Mouse (Mus musculus) kidney, adult 2 months (tissue): Measurements from ENCODE around the gene Gm13283. TPM values are rescaled to one million over a fixed set of nuclear protein-coding genes. Genes with fewer than 3 reads are reported as not detected.
"Not testable (repeated sequence)": the region's sequence is repeated elsewhere in the genome, so short reads cannot be mapped to it uniquely, and the experiment has no call there.

Experiments used
- DNase-seq: peaks from one replicate; pipeline ENCODE4 v3.0.0; 2021
- H3K27ac ChIP-seq: fragments of 200-500 bp; 2 replicates; pipeline ENCODE4 v1.5.1; 2012; ENCODE audit warnings: low read depth, low read length, control low read depth, inconsistent platforms; ENCODE audit not compliant: insufficient read depth
- H3K27me3 ChIP-seq: fragments of 200-500 bp; replicated peaks from 2 replicates; pipeline ENCODE4 v1.6.1; 2012; ENCODE audit warnings: mild to moderate bottlenecking, moderate library complexity, low read length, inconsistent platforms; ENCODE audit not compliant: control insufficient read depth, insufficient read depth
- H3K36me3 ChIP-seq: fragments of 200-500 bp; 2 replicates; pipeline ENCODE4 v1.6.1; 2012; ENCODE audit warnings: mild to moderate bottlenecking, moderate library complexity, low read length, inconsistent platforms; ENCODE audit not compliant: control insufficient read depth, insufficient read depth
- H3K4me1 ChIP-seq: fragments of 200-500 bp; 2 replicates; pipeline ENCODE4 v1.6.1; 2011; ENCODE audit warnings: low read length; ENCODE audit not compliant: control insufficient read depth, insufficient read depth
- H3K4me3 ChIP-seq: fragments of 200-500 bp; 2 replicates; pipeline ENCODE4 v1.5.1; 2011; ENCODE audit warnings: mild to moderate bottlenecking, low read depth, low read length, control low read depth; ENCODE audit not compliant: insufficient read depth
- CTCF ChIP-seq: fragments of 200-500 bp; conservative IDR thresholded peaks from 2 replicates; pipeline ENCODE4 v1.5.1; 2011; ENCODE audit warnings: low read depth, mild to moderate bottlenecking, control low read depth, low read length, moderate library complexity, mixed read lengths; ENCODE audit not compliant: insufficient read depth, insufficient read length
- POLR2A ChIP-seq: fragments of 200-500 bp; IDR thresholded peaks from one replicate; pipeline ENCODE4 v1.6.1; 2011; ENCODE audit warnings: low read depth, low read length, control low read depth
- WGBS: fragments of 180-500 bp; shearing (Covaris S2); methylation state at CpG from one replicate; pipeline ENCODE4 v1.1.7; 2018; 5-methylcytosine and 5-hydroxymethylcytosine counted together
- polyA plus RNA-seq: library from polyadenylated mRNA; depleted of rRNA; stranded (reverse); fragments of >200 nt; gene quantifications from 2 replicates; pipeline ENCODE4 v1.2.3, GENCODE M21; 2012; rRNA removed

The Gm13283 gene
- 0.10 TPM in 1 of 2 replicates, not detected in the other for polyA plus RNA-seq

DNA sequence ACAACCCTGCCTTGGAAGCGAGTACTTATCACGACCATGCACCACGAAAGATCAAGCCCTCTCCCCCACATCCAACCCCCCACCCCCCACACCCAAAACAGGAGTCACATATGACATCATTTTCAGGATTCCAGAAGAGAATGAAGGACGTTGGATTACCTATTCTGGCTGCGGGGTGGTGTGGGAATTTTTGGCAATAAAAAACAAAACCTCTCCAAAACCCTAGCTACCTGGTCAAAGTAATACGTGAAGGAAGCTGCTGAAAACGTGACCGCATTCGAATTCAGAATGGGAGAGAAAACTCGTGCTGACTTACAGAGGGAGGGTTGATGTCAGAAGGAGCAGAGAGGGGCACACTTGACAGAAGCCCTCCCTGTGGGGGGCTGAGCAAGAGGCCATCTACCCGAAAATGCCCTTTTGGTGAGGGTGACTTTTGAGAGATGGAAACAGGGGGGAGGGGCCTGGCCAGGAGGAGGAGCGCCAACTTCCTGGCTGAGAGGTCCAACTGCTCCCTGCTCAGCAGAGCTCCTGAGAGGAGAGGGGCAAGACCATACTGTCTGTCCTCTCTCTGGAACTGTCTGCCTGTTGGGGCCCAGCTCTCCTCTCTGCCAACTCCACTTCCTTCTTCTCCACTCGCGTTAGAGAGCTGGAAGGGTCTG, at the start of gene Gm13283:
Gene Gm13283 (plus strand): TSS at position 510 of the 659 bp plus-strand sequence.
- not testable (repeated sequence) for H3K36me3 ChIP-seq, H3K27me3 ChIP-seq, H3K4me1 ChIP-seq
- Histone ChIP-seq H3K27ac (peak within 1 kb of the TSS; percentile 81; the same call in 1 of the 2 replicates), H3K4me3 (peak within 1 kb of the TSS; percentile 48; the same call in 1 of the 2 replicates)
- peak; percentile 49 for DNase-seq
- whole genome bisulfite sequencing: 15% methylated on average over 10 of the region's 14 CpGs

DNA sequence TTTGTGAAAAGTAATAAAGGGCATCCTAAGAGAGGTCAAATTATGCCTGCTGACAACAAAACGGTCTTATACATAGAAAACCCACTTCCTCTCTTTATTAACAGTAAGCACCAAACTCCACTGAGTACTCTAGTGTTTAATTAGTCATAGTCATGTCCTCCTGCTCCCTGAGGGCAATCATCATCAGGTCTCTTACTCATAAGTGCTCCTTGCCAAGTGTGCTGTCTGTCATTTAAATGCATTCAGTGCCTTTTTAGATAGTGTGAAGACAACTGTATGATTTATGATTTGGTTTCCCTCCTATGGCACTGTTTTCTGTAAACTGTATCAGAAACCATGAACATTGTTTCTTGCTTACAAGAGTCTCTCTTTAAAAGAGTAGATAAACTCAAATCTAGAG, 45.6 kb upstream of the Gm13283 start:
- H3K4me1 ChIP-seq: peaks cover 4% of the 10 kb centered on the region; the same call in 1 of the 2 replicates
- no peak overlapping the region for H3K27ac ChIP-seq
- whole genome bisulfite sequencing: 57% methylated on average over 1 of the region's 1 CpGs
- H3K4me3 ChIP-seq: no peak overlapping the region
- H3K27me3 ChIP-seq: no peaks in the 10 kb centered on the region
- TF ChIP-seq POLR2A (no peak), CTCF (no peak)
- DNase-seq: no peak
- peaks cover 7% of the 10 kb centered on the region for H3K36me3 ChIP-seq

DNA sequence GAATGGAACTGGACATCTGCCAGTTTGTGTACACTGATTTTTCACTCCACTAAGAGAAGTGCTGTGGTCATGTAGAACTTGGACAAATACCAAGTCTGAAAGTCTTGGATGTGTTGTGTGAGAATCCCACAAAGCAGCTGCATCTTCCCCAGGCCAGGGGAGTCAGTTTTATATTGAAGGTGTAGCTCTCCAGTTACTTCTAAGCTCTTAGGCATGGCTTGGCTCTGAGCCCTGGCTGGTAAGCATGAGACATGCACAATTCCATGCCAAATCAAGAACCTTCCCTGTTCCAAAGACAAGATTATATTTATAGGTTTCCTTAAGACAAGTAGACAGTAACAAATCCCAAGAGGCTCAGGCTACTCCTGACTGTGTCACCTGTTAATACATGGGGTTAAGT, 44.9 kb upstream of the Gm13283 start:
- peak; percentile 37 for DNase-seq
- Histone ChIP-seq H3K4me3 (no peak overlapping the region), H3K27ac (no peak overlapping the region), H3K36me3 (peaks cover 7% of the 10 kb centered on the region), H3K4me1 (peaks cover 4% of the 10 kb centered on the region; the same call in 1 of the 2 replicates), H3K27me3 (no peaks in the 10 kb centered on the region)
- TF ChIP-seq POLR2A: no peak
- TF ChIP-seq CTCF: no peak

DNA sequence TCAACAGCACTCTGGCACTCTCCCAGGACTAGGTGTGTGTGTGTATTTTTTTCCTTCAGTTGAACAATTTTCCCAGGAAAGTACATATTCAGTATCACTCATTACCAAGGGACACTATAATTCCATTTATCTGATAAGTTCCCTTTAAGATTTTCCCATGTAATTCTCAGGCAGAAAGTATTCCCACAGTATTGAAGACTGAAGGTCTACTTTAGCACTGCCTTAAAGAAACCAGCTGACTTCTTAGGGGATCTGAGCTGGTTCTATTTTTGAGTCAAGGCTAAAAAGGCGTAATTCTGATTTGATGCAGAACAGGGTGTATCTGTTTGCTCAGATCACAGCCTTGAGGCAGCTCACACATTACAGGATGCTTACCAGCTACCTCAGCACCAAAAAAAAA, 41.2 kb upstream of the Gm13283 start:
- no peak for DNase-seq
- TF ChIP-seq POLR2A: no peak
- TF ChIP-seq CTCF: no peak
- no peaks in the 10 kb centered on the region for H3K27me3 ChIP-seq
- H3K27ac ChIP-seq: no peak overlapping the region
- H3K36me3 ChIP-seq: peaks cover 7% of the 10 kb centered on the region
- H3K4me1 ChIP-seq: peaks cover 4% of the 10 kb centered on the region; the same call in 1 of the 2 replicates
- 6% methylated on average over 1 of the region's 1 CpGs for WGBS
- peak overlapping the region; percentile 8; the same call in 1 of the 2 replicates for H3K4me3 ChIP-seq

DNA sequence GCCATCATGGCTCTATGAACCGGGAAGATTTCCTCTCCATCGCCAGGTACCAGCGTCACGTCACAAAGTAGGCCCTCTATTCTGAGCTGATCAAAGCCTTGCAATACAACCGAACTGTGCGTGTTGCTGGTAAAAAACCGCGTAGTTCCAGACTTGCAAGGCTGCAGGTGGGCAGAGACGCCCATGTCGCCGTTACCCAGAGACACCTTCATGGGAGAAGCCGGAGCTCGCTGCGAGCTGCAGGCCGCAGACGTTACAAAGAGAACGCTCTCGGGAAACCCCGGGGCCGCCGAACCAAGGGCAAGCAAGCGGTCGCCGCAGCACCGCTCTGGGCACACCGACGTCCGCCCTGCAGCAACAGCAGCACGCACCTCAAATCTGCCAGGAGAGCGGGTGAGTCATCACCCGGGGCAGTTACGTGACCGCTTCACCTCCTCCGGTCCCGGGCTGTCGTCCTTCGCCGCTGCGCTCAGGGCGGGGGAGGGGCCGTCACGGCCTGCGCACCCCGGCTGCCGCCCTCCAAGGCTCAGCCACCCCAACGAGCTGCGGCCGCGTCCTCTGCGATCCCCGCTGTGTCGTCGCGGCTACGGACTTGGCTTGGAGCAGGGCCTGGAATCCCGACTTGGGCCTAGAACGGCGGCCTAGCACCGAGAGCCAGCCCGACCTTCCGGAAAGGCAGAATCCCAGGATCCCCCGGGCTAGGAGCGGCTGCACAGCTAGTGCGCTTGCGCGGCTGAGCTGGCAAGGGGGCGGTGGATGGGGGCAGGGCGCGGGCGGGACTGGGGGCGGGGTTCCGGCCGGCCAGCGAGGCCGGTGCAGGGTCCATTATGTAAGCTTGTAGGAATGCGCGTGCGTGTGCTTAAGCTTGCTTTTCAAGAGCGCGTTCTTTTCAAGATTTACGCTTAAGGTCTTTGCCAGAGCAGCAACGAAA, 37.9 kb upstream of the Gm13283 start, which contains the start of the genes Gm26566 and Klhl9:
Gene Gm26566 (plus strand): TSS at position 15 of the 931 bp plus-strand sequence.
Gene Klhl9 (minus strand): TSS at position 675 of the 931 bp plus-strand sequence.
- Histone ChIP-seq H3K27ac (peak within 1 kb of the TSS; percentile 99), H3K36me3 (peaks cover 3% of the 10 kb centered on the region), H3K27me3 (no peaks in the 10 kb centered on the region), H3K4me3 (peak within 1 kb of the TSS; percentile 91), H3K4me1 (peaks cover 3% of the 10 kb centered on the region; the same call in 1 of the 2 replicates)
- DNase-seq: peak; percentile 95
- TF ChIP-seq CTCF: no peak
- TF ChIP-seq POLR2A: peak; percentile 83
- WGBS: under 1% methylated on average over 82 of the region's 82 CpGs

DNA sequence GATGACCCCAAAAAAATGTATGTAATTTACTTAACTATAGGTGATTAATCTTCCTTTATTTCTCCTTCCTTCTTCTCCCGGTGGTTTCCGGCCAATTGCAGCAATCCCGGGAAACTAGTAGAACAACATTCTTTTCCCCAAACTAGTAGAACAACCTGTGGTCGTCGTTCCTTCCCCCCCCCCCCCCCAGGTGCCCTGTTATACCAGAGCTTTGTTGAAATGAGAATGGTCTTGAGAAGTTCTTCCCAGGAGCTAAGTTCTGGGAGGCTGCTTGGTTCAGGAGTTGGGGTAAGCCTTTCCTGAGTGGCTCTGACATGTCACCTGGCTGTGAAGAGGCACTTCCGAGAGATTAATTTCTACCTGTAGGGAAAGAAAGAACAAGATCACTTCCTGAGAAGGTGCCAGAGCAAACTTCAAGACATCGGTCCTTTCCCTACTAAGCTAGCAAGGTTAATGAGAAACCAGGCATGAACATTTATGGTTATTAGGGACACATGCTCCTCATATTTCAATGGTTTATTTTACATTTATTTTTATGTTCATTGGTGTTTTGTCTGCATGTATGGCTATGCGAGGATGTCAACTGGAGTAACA, 36.3 kb upstream of the Gm13283 start:
- peak overlapping the region; percentile 18; the same call in 1 of the 2 replicates for H3K4me3 ChIP-seq
- WGBS: 22% methylated on average over 8 of the region's 8 CpGs
- peaks cover under 1% of the 10 kb centered on the region; the same call in 1 of the 2 replicates for H3K36me3 ChIP-seq
- peak; percentile 67 for DNase-seq
- H3K27me3 ChIP-seq: no peaks in the 10 kb centered on the region
- H3K27ac ChIP-seq: peak overlapping the region; percentile 96
- no peak for TF ChIP-seq CTCF
- TF ChIP-seq POLR2A: no peak
- peaks cover 3% of the 10 kb centered on the region; the same call in 1 of the 2 replicates for H3K4me1 ChIP-seq

DNA sequence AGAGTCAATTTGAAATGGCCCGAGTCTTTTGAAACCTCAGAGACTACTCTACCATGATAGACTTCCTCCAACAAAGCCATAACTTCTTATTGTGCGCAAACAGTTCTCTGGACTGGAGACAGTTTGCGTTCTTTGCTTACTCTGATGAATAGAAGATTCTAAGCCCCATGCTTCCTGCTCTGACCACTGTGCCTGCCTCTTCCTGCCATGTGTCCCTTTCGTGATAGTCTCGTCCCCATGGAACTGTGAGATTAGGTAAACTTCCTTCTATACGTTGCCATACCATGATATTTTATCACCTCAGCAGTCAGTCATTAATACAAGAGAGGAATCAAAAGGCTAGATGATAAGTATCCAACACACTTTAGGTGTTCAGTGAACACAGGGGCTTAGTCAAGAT, 33.2 kb upstream of the Gm13283 start:
- H3K27me3 ChIP-seq: no peaks in the 10 kb centered on the region
- H3K27ac ChIP-seq: no peak overlapping the region
- no peak for TF ChIP-seq CTCF
- TF ChIP-seq POLR2A: no peak
- no peak for DNase-seq
- 0 out of 2 replicates have a peak, but pooled peaks cover 3% of the 10 kb centered on the region for H3K4me1 ChIP-seq
- 77% methylated on average over 6 of the region's 6 CpGs for WGBS
- H3K36me3 ChIP-seq: no peaks in the 10 kb centered on the region
- no peak overlapping the region for H3K4me3 ChIP-seq
